ENCODE assay signal across 10 mouse cellular contexts in genomic region chr15:25764653-25765352, GRCm38 (mm10).
DNase-seq lines count a peak whose midpoint lies in the region; ATAC-seq lines count a peak whose summit lies in the region.
"Had no signal": no experiment of that assay in that cellular context is flagged by ENCODE, and none has a peak within 500 bp of the region (broad histone marks: within the 10 kb centered on the region; RNA-seq: fewer than 3 reads in every experiment).

No protein-coding gene starts in this region.

- no peak overlapping the region for H3K4me2 ChIP-seq in kidney, embryonic 16.5 days (replicated peaks; ENCODE audit: low read depth, low read length)
- H3K4me2 ChIP-seq in forebrain, embryonic 15.5 days (replicated peaks) = no peak overlapping the region
- 0 out of 2 replicates have a peak overlapping the region, but pooled peaks have one; percentile 12 for H3K4me2 ChIP-seq in midbrain, embryonic 12.5 days (replicated peaks)

- DNase-seq in kidney, adult 9 months = no peak
- peak; percentile 69 for DNase-seq in ZHBTc4 (ENCODE audit: low read depth, low spot score)
- DNase-seq in spleen, postnatal 36 days (ENCODE audit: low spot score in 2 of 2) = no peak
- no peak for DNase-seq in T-cell, adult 2 months (ENCODE audit: low spot score)
- DNase-seq in spleen, postnatal 10 days (ENCODE audit: low spot score in 2 of 2) = no peak
- DNase-seq: kidney, adult 18-20 months; right cerebral cortex, postnatal 4 days had no signal

- no peak for ATAC-seq in kidney, embryonic 16.5 days (ENCODE audit: low FRiP score, low TSS enrichment)
- no peak for ATAC-seq in forebrain, embryonic 15.5 days (replicated peaks)
- no peak for ATAC-seq in midbrain, embryonic 12.5 days (ENCODE audit: low FRiP score, low read depth)

- H3K36me3 ChIP-seq in kidney, embryonic 16.5 days (ENCODE audit: insufficient read depth, low read length) = peaks cover 20% of the 10 kb centered on the region; the same call in 1 of the 2 replicates
- no peaks in the 10 kb centered on the region for H3K36me3 ChIP-seq in forebrain, embryonic 15.5 days
- no peaks in the 10 kb centered on the region for H3K36me3 ChIP-seq in midbrain, embryonic 12.5 days

- peaks cover 37% of the 10 kb centered on the region for H3K4me1 ChIP-seq in kidney, embryonic 16.5 days (ENCODE audit: insufficient read depth, low read length)
- peaks cover 67% of the 10 kb centered on the region for H3K4me1 ChIP-seq in forebrain, embryonic 15.5 days
- H3K4me1 ChIP-seq in midbrain, embryonic 12.5 days = peaks cover 90% of the 10 kb centered on the region

- H3K27ac ChIP-seq in kidney, embryonic 16.5 days (ENCODE audit: low read length) = peak overlapping the region; percentile 8; the same call in 1 of the 2 replicates
- peak overlapping the region; percentile 9; the same call in 1 of the 2 replicates for H3K27ac ChIP-seq in forebrain, embryonic 15.5 days (replicated peaks)
- H3K27ac ChIP-seq in midbrain, embryonic 12.5 days (replicated peaks) = peak overlapping the region; percentile 96

- no peak overlapping the region for H3K4me3 ChIP-seq in kidney, embryonic 16.5 days (ENCODE audit: low read length)
- H3K4me3 ChIP-seq in forebrain, embryonic 15.5 days = no peak overlapping the region
- H3K4me3 ChIP-seq in midbrain, embryonic 12.5 days = no peak overlapping the region

- WGBS in kidney, embryonic 16.5 days = 81% methylated on average over 13 of the region's 13 CpGs
- WGBS in forebrain, embryonic 15.5 days = 47% methylated on average over 13 of the region's 13 CpGs
- WGBS in midbrain, embryonic 12.5 days = 65% methylated on average over 13 of the region's 13 CpGs

- no peaks in the 10 kb centered on the region for H3K9me3 ChIP-seq in kidney, embryonic 16.5 days (ENCODE audit: low read length)
- no peaks in the 10 kb centered on the region for H3K9me3 ChIP-seq in forebrain, embryonic 15.5 days
- no peaks in the 10 kb centered on the region for H3K9me3 ChIP-seq in midbrain, embryonic 12.5 days

- H3K9ac ChIP-seq in kidney, embryonic 16.5 days (replicated peaks; ENCODE audit: low read length) = no peak overlapping the region
- H3K9ac ChIP-seq in forebrain, embryonic 15.5 days (replicated peaks) = no peak overlapping the region
- peak overlapping the region; percentile 28; the same call in 1 of the 2 replicates for H3K9ac ChIP-seq in midbrain, embryonic 12.5 days (replicated peaks)

- no peaks in the 10 kb centered on the region for H3K27me3 ChIP-seq in kidney, embryonic 16.5 days (ENCODE audit: insufficient read depth, low read length)
- H3K27me3 ChIP-seq in forebrain, embryonic 15.5 days = no peaks in the 10 kb centered on the region
- no peaks in the 10 kb centered on the region for H3K27me3 ChIP-seq in midbrain, embryonic 12.5 days

Comparison
In these comparisons a context has a peak if more than half of its experiments do, and no peak if none do; other contexts are left out.
1. H3K27ac ChIP-seq: peak in every context shown above with its lines; median percentile 96 in midbrain, embryonic 12.5 days; 9 in forebrain, embryonic 15.5 days; 8 in kidney, embryonic 16.5 days.